Mouse (Mus musculus): Measurements from ENCODE around the gene Limd2.
"Not testable (repeated sequence)": the region's sequence is repeated elsewhere in the genome, so short reads cannot be mapped to it uniquely, and the experiment has no call there.

Limd2 gene

DNA sequence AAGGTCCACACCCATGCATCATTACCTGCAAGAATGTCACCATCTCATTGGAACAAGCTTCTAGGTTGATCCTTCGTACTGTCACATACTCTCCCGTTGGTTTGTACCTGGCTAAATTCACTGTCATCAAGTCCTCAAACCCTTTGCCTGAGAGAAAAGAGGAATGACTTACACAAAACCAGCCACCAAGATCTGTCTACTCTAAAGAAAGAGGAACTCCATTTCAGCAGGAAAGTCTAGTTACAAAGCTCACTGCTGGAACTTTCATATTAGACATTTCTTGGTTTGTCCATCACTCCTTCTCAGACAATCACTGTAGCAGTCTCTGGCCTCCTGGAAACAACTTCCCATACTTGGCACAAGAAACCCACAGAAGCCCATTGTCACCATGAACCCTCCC, 12.6 kb upstream of the Limd2 start:
- DNase-seq (ENCODE audit: low spot score in 2 of 2) = no peak

DNA sequence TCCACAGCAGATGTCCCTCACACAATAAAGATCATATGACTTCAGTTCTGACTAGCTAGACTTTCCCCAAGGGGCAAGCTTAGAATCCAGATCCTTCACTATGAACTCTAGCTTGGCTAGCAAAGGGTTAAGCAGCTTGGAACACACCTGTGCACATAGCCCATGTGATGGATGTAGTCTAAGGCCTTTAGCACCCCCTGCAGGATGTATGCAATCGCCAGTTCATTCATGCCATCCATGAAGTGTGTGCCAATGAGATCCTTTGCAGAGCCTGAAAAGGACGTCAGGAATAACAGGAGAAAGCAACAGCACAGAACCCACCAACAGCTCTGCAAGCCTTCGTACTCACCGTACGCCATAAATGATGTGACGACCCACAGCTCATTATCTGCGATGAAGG, 10.1 kb upstream of the Limd2 start:
- DNase-seq (ENCODE audit: low spot score in 2 of 2) = no peak

DNA sequence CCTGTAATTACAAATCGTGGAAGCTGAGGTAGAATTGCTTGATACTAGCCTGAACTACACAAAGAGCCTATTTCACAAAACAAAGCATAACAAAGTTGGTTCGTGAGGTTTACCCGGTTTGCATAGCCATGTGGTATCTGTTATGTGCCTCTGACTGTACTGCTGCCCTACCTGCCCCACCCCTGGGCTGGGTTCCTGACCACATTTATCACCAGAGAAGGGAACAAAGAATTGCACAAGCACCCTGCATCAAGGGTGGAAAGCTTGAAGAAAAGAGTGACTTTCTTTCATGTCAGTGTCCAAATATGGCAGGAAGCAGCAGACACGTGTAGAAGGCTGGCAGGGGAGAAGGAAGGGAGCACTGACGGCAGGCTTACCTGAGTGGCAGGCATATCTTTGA, 6.8 kb upstream of the Limd2 start:
- no peak for DNase-seq (ENCODE audit: low spot score in 2 of 2)

DNA sequence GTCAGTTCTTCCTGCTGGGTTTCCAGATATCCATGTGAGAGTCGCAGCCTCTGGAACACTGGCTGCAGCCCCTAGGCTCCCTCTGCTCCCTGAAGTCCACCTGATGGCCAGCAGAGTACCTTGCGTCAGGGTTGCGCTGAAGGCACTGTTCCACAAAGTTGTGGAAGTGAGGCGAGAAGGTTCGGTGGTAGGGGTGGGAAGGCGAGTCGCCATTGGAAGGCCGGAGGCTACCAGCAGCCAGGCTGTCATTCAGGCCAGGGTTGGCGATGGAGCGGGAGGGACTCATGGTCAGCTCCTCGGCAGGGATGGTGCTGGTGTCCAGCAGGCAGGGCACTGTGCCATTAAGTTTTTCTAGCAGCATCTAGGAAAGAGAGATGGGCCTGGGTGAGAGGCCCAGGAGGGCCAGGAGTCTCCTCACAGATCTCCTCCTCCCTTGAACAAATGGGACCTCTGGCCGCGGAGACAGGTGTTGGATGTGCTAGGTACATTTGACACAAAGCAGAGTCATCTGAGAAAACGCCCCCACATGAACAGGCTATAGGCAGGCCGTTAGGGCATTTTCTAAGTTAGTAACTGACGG, 4.0 kb upstream of the Limd2 start:
- DNase-seq (ENCODE audit: low spot score in 2 of 2) = no peak

DNA sequence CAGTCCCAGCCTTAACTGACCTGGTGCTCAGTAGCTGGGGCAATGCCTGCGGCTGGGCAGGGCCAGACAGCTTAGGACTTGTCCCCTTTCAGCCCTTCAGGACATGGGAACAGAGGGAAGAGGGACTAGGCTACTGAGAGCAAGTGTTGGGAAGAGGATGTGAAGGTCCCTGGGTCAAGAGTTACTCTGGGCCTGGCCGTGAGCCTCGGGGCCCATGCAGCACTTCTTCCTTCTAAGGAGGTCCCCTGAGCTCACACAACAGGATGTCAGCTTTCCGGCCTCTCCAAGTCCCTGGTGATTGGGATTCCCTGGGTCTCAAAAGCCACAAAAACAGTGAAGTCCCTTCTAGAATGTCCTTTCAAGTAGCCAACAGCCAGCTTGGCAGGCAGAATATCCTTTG, 2.9 kb upstream of the Limd2 start:
- no peak for DNase-seq (ENCODE audit: low spot score in 2 of 2)

DNA sequence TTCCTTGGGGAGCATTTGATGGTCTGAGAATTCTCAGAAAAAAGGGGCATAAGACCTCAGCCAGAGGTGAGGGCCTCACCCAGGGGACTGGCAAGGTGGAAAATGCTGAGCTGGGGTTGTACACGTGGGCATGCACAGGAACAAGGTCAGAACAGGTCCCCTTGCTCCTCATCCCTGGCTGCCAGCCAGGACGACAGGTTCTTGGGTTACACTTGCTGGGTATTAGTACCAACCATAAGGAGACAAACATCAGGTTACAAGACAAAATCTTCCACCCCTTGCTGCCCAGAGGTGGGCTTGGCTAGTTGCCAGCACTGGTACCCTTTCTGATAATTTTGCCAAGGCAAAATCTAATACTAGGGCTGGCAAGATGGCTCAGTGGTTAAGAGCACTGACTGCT, 1.6 kb upstream of the Limd2 start:
- no peak for DNase-seq (ENCODE audit: low spot score in 2 of 2)

DNA sequence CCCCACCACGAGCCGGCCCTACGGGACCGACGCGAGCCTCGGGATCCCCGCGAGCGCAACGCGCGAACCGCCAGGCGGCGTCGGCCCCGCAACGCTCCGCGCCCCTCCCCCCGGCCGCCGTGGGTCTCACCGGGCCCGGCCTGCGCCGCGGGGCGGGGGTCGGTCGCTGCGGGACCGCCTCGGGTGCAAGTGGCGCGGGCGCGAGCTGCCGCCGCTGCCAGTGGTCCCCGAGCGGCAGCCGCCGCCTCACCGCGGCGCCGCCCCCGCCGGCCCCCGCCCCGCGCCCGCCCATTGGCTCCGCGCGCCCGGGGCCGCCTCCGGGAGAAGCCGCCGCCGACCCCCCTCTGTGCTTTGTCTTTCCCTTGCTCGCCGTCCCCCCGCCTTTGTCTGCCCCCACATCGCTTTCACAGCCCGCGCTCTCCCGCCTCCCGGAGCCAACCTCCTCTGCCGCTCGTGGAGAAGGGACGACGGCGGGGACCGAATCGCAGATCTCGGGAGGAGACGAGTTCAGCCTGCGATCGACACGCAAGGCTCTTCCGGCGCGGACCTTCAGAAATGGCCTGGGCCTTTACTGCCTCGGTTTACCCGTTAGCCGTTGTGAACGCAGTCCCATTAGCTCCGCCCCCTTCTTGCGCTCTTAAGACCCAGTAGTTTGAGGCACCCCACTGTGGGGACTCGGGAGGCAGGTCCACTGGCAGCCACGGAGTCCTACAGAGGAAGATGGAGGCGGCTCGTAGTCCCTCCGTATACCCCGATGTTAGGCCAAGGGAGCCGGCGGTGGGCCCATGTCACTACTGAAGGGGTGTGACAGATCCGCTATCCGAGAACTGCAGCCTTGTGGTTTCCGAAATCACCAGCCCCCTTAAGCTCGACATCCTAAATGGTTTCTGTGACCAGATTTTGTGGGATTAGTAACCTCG, 479 bp downstream of the Limd2 start:
- peak; percentile 56 to 68 for DNase-seq (ENCODE audit: low spot score in 2 of 2)

DNA sequence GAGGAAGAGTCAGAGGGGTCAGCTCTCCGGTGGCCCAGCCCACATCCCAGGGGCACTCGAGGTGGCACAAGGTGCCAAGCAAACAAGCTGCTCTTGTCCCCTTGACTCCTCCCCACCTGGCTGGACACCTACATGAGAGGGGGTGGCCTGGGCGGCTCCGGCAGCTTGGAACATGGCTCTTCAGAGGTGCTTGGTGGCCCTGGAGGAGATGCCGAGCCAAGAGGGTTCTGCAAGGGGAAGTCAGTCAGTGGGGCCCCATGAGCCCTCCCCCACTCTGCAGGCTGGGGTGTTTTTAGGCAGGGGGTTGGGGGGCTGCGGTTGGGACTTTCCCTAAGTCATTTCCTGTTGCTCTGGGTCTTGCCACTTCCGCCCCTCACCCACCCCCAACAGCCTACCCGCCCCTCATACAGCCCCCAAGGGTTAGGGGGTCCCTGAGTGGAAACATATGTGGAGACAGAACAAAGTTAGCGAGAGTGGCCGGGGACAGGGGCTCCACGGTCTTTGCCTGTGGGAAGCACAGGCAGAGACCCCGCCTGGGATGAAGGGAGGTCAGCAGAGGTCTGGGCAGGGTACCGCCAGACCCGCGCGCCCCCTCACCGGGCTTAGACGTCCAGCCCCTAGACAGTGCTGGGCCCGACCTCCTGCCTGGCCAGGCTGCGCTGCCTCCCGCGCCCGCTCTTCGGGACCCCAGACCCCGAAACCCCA, 1.3 kb downstream of the Limd2 start:
- DNase-seq (ENCODE audit: low spot score in 2 of 2) = peak; percentile 61 to 73

DNA sequence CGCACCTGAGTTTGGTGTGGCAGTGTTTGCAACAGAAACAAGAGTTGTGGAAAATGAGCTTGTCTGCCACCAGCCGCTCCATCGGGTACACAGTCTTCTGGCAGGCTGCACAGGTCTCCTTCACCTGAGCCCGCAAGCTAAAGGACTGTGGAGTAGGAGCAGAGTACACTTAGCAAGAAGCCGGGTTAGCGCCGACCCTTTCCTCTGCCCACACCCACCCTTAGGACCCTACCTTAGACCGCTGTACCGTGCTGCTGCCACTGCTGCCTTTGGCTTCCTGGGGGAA, 1.8 kb downstream of the Limd2 start:
- no peak for DNase-seq (ENCODE audit: low spot score in 2 of 2)

DNA sequence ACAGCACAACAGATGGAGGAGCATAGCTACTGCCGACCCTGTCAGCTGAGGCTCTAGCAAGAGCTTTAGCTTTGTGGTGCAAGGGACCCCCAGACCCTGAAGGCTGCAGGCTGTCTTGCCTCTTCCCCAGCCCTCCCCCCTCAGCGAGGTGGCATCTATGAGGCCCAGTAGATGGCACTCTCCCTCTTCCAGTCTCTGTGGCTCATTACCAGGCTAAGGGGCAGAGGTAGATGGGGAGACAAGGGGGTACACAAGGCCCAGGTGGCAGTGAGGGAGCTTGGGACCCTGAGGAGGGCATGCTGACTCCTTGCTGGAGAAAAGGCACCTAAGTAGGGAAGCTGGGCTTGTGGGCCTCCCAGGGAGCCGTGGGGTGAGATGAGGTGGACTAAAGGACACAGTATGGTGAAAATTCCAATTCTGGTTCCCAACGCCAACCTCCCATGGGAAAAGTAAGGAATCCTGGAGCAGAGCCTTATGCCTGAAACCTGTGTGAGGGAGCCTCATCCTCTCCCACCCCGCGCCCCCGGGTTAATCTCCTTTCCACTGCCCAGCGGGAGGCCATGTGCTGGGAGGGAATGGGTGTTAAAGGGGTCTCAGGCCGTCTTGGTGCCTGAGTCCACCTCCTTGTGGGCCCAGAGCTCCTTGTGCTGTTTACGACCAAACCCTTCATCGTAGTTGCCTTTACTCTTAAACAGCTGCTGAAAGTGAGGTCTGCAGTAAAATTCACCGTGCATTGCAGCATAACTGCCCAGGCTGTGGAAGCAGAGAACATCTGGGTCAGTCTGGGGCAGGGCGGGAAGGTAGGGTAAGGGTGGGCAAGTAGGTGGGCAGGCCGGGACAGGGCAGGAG, 2.4 kb downstream of the Limd2 start:
- DNase-seq (ENCODE audit: low spot score in 2 of 2) = peak in 1 of 2 experiments; percentile 42

DNA sequence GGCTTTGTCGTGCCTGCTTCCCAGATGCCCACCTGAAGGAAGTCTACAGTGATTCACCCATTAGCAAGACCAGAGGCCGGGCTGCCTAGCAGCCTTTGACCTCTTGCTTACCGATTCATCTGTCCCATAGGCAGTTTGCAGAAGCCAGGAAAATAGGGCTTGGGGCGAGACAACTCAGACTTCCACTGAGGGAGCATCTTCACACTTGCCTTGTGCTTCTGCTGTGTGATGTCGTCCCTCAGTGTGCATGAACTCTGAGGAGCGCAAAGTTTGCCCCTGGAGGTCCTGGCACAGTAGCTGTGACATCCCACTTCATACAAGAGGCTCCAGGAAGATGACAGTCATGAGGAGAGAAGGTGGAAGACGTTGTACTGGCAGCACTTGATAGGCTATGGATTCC, 3.5 kb downstream of the Limd2 start:
- DNase-seq (ENCODE audit: low spot score in 2 of 2) = no peak

DNA sequence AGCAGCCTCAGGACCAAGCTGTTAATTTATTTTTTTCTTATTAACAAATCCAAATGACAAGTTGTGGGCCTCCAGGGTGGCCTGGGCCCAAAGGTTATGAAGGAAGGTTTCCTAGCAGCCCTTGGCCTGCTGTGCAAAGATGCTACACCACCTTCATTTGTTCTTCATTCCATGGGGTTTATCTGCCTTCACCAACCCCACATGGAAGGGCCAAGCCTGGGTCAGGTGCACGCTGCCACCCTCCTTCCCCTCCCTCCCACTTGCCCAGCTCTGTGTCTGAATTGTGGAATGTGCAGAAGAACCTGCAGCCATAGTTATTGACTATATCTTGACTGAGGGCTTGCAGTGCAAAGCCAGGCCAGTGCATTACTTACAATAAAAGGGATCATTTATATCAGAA, 4.4 kb downstream of the Limd2 start:
- no peak for DNase-seq (ENCODE audit: low spot score in 2 of 2)

DNA sequence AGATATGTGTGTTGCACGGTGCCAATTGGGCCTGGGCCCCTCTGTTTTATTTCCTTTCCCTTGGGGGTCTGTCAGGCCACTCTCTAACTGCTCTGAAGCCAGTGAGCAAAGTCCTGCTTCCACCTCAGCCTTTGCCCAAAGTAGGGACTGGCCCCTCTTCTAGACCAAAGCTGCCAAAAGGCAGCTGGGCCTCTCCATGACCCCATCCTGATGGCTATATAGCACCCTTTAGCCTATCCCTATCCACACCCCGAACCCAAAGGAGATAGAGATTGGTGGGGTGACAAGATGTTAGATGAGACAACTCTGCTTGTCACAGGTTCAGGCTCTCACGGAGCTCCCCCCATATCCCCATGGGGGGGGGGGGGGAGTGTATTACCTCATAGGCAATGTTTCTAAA, 4.9 kb downstream of the Limd2 start:
- no peak for DNase-seq (ENCODE audit: low spot score in 2 of 2)

DNA sequence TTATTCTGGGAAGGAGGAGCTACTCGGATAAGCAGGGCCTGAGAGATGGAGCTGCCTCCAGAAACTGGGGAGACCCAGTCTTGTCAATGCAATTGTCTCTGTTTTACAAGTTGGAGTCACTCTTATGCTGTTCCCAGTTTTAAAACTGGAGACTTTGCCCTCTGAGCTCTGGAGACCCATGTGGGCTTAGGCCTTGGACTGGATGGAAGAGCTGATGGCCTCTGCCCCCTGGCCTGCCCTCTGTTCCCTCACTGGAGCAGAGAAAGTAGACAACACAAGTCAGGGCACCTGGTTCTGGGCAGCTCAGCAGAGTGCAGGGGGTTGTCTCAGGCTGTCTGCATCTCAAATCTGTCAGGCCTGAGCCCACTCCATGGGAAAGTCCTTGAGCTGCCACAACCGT, 5.9 kb downstream of the Limd2 start:
- DNase-seq (ENCODE audit: low spot score in 2 of 2) = no peak

DNA sequence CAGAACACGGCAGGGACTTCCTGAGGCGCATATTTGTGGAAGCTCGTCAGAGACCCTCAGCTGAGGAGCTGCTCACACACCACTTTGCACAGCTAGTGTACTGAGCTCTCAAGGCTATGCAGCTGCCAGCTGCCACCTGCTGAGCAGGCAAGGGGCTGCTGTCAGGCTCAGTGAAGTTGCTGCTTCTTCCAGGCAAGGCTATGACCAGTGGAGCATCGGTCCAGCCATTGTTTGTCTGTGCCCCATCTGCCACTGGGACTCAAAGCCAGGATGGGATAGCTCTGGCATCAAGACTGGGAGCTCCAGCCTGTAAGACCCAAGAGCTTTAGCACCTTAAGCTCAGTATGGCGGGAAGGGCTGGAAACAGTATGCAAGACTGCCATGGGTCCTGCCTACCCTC, 6.6 kb downstream of the Limd2 start:
- no peak for DNase-seq (ENCODE audit: low spot score in 2 of 2)

DNA sequence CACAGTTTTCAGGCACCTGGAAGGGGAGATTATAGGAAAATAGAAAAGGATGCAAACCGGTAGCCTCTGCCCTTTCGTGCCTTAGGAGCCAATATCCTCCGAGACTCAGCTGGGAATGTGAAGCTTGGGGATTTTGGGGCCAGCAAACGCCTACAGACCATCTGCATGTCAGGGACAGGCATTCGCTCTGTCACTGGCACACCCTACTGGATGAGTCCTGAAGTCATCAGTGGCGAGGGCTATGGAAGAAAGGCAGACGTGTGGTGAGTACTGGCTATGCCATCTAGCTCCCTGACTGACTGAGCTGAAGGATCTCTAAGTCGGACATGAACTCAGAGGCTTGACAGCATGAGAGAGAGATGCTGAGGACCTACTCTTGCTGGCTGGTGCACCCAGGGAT, 8.5 kb downstream of the Limd2 start:
- no peak for DNase-seq (ENCODE audit: low spot score in 2 of 2)

DNA sequence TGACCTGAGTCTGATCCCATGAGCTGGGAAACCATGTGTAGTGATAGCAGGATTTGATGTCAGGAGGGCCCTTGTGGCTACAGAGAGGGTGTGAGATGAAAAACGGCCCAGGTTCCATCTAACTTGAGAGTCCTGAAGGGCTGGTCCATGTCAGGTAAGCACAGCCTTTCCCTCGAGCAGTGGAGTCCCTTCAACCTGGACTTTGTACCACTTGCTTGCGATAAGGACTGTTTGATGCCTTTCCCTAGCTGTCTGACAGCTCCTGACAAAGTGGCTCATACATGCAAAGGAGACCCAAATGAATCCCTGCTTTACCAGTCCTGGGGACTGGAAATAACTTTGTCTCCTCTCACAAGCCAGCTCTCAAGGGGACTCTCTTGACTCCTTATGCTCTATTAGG, 9.4 kb downstream of the Limd2 start:
- no peak for DNase-seq (ENCODE audit: low spot score in 2 of 2)

DNA sequence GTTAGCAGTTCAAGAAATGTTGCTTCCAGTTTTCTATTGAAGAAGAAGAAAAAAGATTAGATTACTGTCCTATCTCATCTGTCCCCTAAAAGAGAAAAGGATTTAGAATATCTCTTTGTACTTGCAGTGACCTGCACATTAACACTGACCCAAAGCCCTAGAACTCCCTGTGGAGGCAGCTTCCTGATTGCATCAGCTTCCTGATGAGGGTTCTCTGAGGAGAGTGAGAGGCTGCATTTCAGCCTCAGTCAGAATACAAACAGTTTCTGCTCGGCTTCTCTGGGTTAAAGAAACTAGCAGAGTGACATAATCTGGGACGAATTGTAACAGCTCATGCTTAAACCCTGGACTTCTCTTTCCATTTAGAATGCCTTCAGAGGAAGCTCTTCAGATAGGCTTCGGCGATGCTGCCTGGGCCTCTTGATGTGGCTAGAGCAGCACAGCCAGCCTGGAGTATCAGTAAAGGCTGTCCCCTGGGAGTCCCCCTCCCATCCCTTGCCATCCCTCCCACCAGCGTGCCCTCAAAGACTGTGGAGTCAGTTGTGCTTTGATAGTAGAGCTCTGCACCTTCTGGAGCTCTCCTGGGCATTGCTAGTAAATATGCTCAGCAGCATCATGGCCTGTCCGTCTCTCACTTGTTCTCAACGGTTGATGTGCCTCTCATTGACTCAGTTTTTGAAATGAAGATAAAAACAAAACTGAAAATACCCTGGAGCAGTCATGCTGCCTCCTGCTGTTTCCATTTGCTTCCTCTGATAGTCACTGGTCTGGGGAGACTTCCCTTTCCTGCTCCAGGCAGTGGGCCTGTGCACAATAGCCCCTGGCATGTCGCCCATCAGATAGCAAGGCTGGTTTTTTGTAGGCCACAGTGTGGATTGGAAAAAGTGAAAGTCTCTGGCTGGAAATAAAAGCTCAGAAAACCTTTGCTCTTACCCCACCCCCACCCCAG, 25.8 kb downstream of the Limd2 start:
- no peak for DNase-seq (ENCODE audit: low spot score in 2 of 2)

DNA sequence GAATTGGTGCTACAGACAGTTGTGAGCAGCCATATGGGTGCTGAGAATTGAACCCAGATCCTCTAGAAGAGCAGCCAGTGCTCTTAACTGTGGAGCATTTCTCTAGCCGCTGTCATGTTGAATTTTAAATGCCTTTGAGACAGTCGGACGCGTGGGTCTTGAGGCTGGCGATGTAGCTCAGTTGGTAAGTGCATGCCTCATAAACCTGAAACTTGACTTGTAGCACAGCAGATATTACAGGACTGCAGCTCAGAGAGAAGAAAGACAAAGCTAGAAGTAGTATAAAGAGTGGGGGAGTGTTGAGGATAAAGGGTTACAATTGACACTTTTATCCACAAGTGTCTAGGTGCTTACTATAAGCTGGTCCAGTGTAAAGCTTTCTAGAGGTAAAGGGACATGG, 28.1 kb downstream of the Limd2 start:
- no peak for DNase-seq (ENCODE audit: low spot score in 2 of 2)

DNA sequence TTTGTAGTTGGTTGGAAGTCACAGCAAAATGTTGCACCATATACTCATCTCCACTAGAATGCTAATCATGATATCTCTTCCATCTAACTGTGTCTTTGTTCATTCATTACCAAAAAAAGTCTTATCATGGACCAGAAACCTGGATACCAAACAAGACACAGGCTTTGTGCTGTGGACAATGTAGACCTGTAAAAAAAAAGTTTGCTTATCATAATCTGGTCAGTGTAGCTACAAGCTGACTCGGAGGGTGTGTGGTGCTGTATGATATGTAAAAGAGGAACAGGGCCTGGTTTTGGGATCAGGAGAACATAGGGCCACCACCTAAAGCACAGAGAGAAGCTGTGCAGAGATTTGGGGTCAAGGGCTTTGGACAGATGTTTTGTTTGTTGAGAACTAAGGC, 31.2 kb downstream of the Limd2 start:
- no peak for DNase-seq (ENCODE audit: low spot score in 2 of 2)

DNA sequence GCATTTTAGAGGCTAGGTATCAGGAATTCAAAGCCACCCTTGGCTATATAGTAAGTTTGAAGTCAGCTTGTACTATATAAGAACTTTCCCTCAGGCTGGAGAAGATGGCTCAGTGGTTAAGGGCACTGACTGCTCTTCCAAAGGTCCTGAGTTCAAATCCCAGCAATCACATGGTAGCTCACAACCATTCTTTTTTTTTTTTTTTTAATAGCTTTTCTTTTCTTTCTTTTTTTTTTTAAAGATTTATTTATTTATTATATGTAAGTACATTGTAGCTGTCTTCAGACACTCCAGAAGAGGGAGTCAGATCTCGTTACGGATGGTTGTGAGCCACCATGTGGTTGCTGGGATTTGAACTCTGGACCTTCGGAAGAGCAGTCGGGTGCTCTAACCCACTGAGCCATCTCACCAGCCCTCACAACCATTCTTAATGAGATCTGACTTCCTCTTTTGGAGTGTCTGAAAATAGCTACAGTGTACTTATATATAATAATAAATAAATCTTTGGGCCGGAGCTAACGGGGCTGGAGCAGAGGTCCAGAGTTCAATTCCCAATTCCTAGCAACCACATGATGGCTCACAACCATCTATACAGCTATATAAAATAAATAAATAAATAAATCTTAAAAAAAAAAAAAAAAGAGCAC, 33.8 kb downstream of the Limd2 start:
- not testable (repeated sequence) for DNase-seq (ENCODE audit: low spot score in 2 of 2)

Measured in spleen, postnatal 14 days (tissue).